Mouse (Mus musculus) NIH3T3 (cell line): Measurements from ENCODE around the gene Cog8.

Experiments
- DNase-seq: peaks from one replicate; pipeline ENCODE4 v3.0.0-alpha.2; 2012; ENCODE audit warnings: low read depth

Gene Cog8

GRCm38 (mm10) chr8:107056076-107056972, at the start of gene Cog8, which contains the start of gene Nip7:
Gene Cog8, minus strand, starts transcription at chr8:107056689.
Gene Nip7, plus strand, starts transcription at chr8:107056877.
- DNase-seq = peak; percentile 98

GRCm38 (mm10) chr8:107104547-107104946, 48.1 kb upstream of the Cog8 start:
- peak; percentile 93 for DNase-seq

DNA sequence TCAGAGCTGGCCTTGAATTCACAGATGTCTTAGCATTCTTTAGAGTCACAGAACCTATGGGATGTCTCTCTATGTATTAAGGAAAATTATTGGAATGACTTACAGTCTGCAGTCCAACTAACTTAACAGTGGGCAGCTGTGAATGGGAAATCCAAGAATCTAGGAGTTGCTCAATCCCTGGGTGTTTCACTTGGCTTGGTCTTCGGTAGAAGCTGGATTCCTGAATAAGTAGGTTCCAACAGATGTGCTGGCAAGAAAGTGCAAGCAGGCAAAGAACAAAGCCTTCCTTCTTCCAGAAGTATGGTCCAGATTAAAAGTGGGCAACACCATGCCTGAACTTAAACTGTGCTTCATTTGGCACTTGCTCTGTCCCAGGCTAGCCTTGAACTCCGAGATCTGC, 44.1 kb upstream of the Cog8 start:
- peak; percentile 89 for DNase-seq

DNA sequence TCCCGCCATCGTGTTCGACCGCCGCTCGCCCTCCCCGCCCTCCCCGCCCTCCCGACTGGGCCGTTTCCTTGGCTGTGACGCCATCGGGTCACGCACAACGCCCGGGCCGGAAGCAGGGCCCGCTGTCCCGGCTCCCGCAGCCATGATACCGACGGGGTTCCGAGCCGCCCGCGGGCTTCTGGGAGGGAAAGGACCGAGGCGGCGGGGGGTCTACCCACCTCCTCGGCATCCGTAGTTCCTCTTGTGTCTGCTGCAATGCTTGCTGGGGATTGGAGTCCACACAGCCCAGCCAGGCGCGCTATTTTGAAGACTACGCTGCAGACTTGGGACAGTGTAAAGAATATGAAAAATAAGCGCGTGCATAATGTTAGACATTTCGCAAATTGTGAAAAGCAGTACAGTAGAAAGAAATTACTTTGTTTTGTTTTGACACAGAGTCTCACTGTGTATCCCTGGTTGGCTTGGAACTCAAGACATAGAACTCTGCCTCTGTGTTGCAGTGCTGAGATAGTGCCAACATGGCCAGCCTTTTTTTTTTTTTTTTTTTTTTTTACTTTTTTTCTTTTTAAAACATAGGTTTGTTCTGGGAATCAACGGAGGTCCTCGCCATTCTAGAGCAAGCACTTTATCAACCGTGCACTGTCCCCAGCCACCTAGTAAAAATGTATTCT, 40.0 kb upstream of the Cog8 start, which contains the start of gene Terf2:
Gene Terf2 (minus strand): TSS at position 182 of the 671 bp plus-strand sequence.
- DNase-seq = peak; percentile 96

- DNase-seq = peak; percentile 46
These were observed 39.4 kb upstream of the Cog8 start for GRCm38 (mm10) chr8:107095717-107096365.

DNA sequence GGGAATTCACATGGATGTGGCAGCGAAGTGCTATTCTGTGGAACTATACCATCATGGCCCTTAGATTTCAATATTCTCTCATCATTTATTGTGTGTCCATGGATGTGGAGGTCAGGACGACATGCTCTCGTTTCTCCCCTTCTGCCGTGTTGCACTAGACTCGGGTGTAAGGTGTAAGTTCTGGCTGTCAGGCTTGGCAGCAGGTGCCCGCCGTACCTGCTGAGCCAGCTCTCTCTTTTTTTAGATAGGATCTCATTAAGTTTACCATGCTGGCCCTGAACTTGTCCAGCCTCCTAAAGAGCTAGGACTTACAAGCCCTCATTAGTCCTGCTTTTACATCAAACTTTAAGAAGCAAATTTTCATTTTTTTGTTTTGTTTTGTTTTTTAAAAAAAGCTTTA, 34.0 kb upstream of the Cog8 start:
- no peak for DNase-seq

DNA sequence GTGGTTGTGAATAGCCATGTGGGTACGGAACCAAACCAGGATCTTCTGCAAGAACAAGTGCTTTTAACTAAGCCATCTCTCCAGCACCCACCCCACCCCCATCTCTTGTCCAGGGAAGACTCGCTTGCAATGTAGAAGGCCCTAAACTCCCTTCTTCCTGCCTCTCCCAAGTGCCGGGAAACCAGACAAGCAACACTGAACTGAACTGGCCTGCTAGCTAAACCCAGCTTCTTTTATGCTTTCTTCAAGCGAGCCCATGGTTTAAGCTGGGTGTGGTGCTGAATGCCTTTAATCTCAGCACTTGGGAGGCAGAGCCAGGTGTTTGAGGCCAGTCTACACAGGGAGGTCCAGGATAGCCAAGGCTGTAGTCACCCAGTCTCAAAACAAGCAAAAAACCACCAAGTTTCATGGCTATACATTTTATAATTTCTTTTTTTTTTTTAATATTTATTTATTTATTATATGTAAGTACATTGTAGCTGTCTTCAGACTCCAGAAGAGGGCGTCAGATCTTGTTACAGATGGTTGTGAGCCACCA, 32.1 kb upstream of the Cog8 start:
- no peak for DNase-seq

DNA sequence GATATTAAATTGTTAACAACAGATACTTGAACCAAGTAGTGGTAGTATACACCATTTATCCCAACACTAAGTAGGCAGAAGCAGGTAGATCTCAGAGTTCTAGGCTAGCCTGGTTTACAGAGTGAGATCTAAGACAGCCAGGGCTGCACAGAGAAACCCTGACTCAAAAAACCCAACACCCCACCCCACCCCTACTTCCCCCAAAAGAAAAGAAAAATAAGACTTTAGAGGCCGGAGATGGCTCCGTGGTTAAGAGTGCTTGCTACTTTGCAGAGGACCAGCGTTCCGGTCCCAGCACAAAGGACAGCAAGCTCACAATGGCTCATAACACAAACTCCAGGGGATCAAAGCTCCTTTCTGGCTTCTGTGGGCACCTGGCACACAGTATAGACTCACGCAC, 29.5 kb upstream of the Cog8 start:
- no peak for DNase-seq

GRCm38 (mm10) chr8:107085358-107085757, 28.9 kb upstream of the Cog8 start:
- peak; percentile 35 for DNase-seq

DNA sequence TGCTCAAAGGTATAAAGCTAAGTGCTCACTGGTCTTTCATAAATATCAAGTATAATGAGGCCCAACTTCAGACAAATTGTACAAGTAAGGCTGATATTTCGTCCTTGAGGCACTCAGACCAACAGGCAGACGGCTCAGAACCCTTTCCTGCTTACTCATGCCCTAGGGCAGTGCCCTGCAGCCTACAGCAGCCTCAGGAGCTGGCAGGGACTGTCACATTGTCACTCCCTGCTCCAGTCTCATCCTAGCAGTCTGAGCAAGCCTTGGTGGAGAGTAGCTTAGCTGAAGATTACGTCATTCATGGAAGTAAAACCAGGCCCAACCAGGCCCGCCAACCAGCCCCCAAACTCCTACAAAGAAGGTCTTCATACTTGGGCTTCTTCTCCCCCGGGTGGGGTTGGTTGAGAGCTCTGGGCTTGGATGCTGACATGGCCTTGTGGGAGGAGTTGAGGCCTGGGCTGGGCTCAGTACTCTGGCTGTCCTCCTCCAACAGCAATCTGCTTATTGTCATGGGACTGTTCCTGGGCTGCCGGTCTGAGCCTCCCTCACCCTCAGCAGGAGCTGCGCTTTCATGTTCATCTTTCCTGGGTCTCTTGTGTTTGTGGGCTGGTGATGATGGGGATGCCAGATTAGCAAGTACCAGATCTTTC, 19.9 kb upstream of the Cog8 start:
- DNase-seq = no peak

DNA sequence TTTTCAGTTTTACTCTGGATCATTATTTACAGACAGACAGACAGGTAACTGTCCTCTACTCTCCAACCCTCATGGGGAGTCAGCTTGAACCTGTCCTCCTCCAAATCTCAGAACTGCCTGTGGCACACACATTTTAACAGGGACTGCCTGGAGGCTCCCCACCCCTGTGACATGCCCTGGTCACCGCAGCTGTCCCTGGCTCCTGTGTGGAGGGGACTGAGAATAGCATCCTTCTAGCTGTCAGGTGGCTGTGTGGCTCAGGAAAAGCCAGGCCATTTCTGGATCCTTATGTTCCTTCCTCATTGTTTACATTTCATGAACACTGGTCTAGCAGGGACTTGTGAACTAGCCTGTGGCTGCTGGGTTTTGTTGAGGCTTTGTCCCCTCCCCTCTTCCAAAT, 17.6 kb upstream of the Cog8 start:
- DNase-seq = no peak

- DNase-seq = peak; percentile 46
These were observed 17.2 kb upstream of the Cog8 start for GRCm38 (mm10) chr8:107073706-107074105.

DNA sequence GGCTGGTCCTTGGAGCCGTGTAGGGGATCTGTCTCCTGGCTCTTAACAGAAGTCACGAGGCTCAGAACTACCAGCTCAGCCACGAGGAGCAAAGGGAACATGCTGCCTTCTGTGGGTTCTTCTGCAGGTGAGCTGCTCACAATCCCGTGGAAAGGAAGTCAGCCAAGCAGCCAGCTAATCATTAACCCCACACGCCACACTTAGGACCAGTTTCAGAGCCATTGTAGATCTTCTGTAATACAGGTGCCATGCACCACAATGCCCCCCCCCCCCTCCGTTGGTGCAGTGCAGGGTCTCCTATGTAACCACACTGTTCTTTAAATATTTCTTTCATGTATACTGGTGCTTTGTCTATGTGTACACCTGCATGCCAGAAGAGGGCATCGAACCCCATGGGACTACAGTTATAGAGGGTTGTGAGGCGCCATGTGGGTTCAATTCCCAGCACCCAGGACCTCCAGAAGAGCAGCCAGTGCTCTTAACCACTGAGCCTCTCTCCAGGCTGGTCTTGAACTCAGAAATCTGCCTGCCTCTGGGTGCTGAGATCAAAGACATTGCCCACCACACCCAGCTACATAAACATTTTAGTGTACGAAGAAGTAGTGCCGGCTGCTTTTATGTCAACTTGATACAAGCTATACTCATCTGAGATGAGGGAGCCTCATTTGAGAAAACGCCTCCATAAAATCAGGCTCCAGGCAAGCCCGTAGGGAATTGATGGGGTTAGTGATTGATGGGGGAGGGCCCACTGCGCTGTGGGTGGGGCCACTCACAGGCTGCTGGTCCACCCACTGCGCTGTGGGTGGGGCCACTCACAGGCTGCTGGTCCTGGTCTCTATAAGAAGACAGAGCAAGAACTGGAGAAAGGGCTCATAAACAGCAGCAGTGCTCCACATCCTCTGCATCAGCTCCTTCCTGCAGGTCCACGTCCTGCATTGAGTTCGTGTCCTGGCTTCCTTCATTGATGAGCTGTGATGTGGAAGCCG, 9.3 kb upstream of the Cog8 start, which contains the start of gene Tmed6:
Gene Tmed6 (minus strand): TSS at position 134 of the 986 bp plus-strand sequence.
- no peak for DNase-seq

DNA sequence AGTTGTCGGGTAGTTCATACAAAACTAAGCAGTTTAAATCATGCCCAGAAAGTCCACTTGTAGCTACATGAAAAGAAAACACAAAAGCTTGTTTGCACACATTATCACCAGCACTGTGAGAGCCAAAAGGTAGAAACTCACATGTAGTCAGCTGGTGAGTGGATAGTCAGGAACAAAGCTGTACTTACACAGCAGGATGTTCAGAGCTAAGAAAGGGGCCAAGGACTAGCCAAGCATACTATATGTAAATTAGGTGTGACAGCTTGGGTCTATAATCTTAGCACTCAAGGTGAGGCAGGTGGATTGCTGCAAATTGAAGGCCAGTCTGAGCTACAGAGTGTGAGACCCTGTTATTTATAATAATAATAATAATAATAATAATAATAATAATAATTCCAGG, 6.1 kb upstream of the Cog8 start:
- DNase-seq = no peak

- DNase-seq = no peak
These were observed 482 bp upstream of the Cog8 start for GRCm38 (mm10) chr8:107056973-107057369.

GRCm38 (mm10) chr8:107052046-107052445, 4.4 kb downstream of the Cog8 start:
- no peak for DNase-seq

GRCm38 (mm10) chr8:107049480-107049879, 7.0 kb downstream of the Cog8 start:
- no peak for DNase-seq

- peak; percentile 89 for DNase-seq
These were observed 8.2 kb downstream of the Cog8 start, which contains the start of gene Pdf for GRCm38 (mm10) chr8:107048061-107048941. Gene Pdf, minus strand, starts transcription at chr8:107048614.

DNA sequence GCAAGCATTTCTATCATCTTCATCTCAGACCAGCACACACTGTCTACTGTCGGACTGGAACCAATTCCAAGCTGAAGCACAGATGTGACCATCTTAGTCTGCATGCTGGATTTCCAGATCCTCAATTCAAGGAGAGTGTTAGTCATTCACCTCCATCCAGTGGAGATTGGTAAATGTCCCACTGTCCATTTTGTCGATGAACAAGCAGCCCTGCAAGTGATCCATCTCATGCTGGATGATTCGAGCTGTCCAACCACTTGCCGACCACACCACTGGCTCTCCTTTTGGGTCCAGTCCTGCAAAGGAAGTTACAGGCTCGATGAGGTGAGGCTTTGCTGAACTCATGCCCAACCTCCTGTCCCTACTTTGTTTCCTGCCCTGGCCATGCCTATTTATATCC, 9.5 kb downstream of the Cog8 start:
- no peak for DNase-seq
